Mouse (Mus musculus): ENCODE results near the gene Dstn. TPM values are rescaled to one million over a fixed set of nuclear protein-coding genes. Genes with fewer than 3 reads are reported as not detected.

The Dstn gene
- total and polyA plus RNA-seq, 3 experiments = 78.1 to 80.0 TPM; not detected in 1

DNA sequence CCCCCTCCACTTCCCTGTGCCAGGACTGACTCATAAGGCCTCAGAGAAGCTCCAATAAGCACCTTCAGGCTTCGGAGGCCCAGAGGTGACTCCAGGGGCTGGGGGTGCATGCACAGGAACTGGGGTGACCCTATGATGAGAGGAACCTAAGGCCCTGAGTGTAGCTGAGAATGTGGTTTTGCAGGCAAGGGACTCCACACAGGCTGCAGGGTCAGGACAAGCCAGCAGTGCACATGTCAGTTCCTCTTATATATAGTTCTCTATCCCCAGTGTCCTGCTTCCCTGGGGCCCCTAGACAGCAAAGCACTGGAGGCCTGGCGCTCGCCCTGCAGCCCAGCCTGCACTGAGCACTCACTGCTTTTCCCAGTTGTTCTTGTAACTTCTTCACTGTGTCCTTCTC, 32.9 kb downstream of the Dstn start:
- H3K9me3 ChIP-seq (replicated peaks; ENCODE audit: insufficient read depth, low read length) = no peaks in the 10 kb centered on the region
- DNase-seq (ENCODE audit: low read depth, low spot score) = no peak
- H3K79me2 ChIP-seq (ENCODE audit: control insufficient read depth, insufficient read depth, low read length, poor library complexity) = no peaks in the 10 kb centered on the region
- H3K36me3 ChIP-seq (ENCODE audit: control insufficient read depth in 1 of 2, insufficient read depth in 2 of 2, low read length in 2 of 2) = peaks cover 7 to 9% of the 10 kb centered on the region in 2 experiments
- TF ChIP-seq ZKSCAN1 (IDR thresholded peaks at IDR 0.05; ENCODE audit: low read depth, low read length) (no peak), MAX (IDR thresholded peaks at IDR 0.05; ENCODE audit: low read length) (no peak), ELF1 (IDR thresholded peaks at IDR 0.05; ENCODE audit: low read depth, low read length) (no peak), CTCF (IDR thresholded peaks at IDR 0.05 in 2 of 3, conservative IDR thresholded peaks at IDR 0.05 in 1 of 3; ENCODE audit: control insufficient read depth in 1 of 3, insufficient read depth in 1 of 3, low read depth in 2 of 3, low read length in 3 of 3, poor library complexity in 1 of 3, severe bottlenecking in 1 of 3) (no peak), GATA1 (IDR thresholded peaks at IDR 0.05; ENCODE audit: low read depth, low read length) (no peak), ZMIZ1 (IDR thresholded peaks at IDR 0.05; ENCODE audit: low read depth, low read length) (no peak), POLR2AphosphoS2 (IDR thresholded peaks at IDR 0.05; ENCODE audit: low read length) (no peak), TCF12 (IDR thresholded peaks at IDR 0.05; ENCODE audit: low read depth, low read length) (no peak)
- H3K27ac ChIP-seq (ENCODE audit: control insufficient read depth, low read depth, low read length) = no peak overlapping the region
- no peaks in the 10 kb centered on the region for H3K27me3 ChIP-seq (ENCODE audit: control insufficient read depth in 1 of 2, insufficient read depth in 2 of 2, low read length in 2 of 2)
- no peak overlapping the region for H3K9ac ChIP-seq (ENCODE audit: control insufficient read depth, low read depth, low read length, poor library complexity, severe bottlenecking)
- H3K4me3 ChIP-seq (ENCODE audit: control insufficient read depth in 1 of 2, insufficient read depth in 1 of 2, low read depth in 2 of 2, low read length in 2 of 2) = no peak overlapping the region
- peaks cover 0 to 2% of the 10 kb centered on the region in 2 experiments; a peak in 1 of 4 replicates for H3K4me1 ChIP-seq (ENCODE audit: control insufficient read depth in 1 of 2, insufficient read depth in 2 of 2, low read length in 2 of 2)

DNA sequence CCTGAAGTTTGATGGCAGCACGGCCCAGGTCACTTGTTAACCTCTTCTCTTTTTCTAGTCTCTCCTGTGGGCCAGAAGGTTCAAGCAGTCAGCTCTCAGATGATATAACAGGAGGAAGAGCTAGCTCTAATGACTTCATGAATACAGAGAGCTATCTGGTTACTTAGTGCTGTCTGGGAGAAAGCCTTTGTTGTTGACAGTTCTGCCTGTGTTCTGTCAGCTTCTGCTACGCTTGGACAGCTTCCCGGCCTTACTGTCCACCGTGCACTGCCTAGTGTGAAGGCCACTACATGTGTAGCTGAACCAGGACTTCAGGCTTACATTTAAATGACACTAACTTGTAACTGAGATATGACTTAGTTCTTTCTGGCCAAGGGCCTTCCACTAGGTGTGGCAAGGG, 33.3 kb downstream of the Dstn start:
- TF ChIP-seq RAD21 (IDR thresholded peaks at IDR 0.05; ENCODE audit: low read depth, low read length) = no peak
- no peak for TF ChIP-seq TAL1 (IDR thresholded peaks at IDR 0.05; ENCODE audit: low read length)
- TF ChIP-seq MEF2A (IDR thresholded peaks at IDR 0.05; ENCODE audit: extremely low read depth, insufficient replicate concordance, low read depth, low read length, poor library complexity, severe bottlenecking) = no peak
- no peak for TF ChIP-seq JUND (IDR thresholded peaks at IDR 0.05; ENCODE audit: low read depth, low read length)
- no peak for TF ChIP-seq CHD1 (IDR thresholded peaks at IDR 0.05; ENCODE audit: low read depth, low read length)
- no peak for TF ChIP-seq ELF1 (IDR thresholded peaks at IDR 0.05; ENCODE audit: low read depth, low read length)
- no peak for TF ChIP-seq ZC3H11A (IDR thresholded peaks at IDR 0.05; ENCODE audit: low read depth, low read length)
- TF ChIP-seq CHD2 (IDR thresholded peaks at IDR 0.05; ENCODE audit: low read length) = no peak
- TF ChIP-seq MAZ (IDR thresholded peaks at IDR 0.05; ENCODE audit: low read depth, low read length) = no peak
- TF ChIP-seq MAFK (IDR thresholded peaks at IDR 0.05; ENCODE audit: borderline replicate concordance, low read depth, low read length) = no peak
- no peak for TF ChIP-seq MXI1 (IDR thresholded peaks at IDR 0.05; ENCODE audit: low read depth, low read length)
- TF ChIP-seq MYB (IDR thresholded peaks at IDR 0.05; ENCODE audit: low read depth, low read length) = no peak
- TF ChIP-seq NRF1 (IDR thresholded peaks at IDR 0.05; ENCODE audit: insufficient read depth, low read depth, low read length, poor library complexity, severe bottlenecking) = no peak
- no peak for TF ChIP-seq MAX (IDR thresholded peaks at IDR 0.05; ENCODE audit: low read length)
- no peak for TF ChIP-seq UBTF (IDR thresholded peaks at IDR 0.05; ENCODE audit: borderline replicate concordance, insufficient read depth, low read depth, low read length)
- no peak for TF ChIP-seq SIN3A (IDR thresholded peaks at IDR 0.05; ENCODE audit: low read length)
- TF ChIP-seq ZKSCAN1 (IDR thresholded peaks at IDR 0.05; ENCODE audit: low read depth, low read length) = no peak
- no peak overlapping the region for H3K9ac ChIP-seq (ENCODE audit: control insufficient read depth, low read depth, low read length, poor library complexity, severe bottlenecking)
- DNase-seq (ENCODE audit: low read depth, low spot score) = no peak

More for the DNA sequence above, 33.3 kb downstream of the Dstn start:
- Histone ChIP-seq H3K27me3 (ENCODE audit: control insufficient read depth in 1 of 2, insufficient read depth in 2 of 2, low read length in 2 of 2) (no peaks in the 10 kb centered on the region), H3K4me1 (ENCODE audit: control insufficient read depth in 1 of 2, insufficient read depth in 2 of 2, low read length in 2 of 2) (peaks cover 0 to 2% of the 10 kb centered on the region in 2 experiments; a peak in 1 of 4 replicates), H3K36me3 (ENCODE audit: control insufficient read depth in 1 of 2, insufficient read depth in 2 of 2, low read length in 2 of 2) (peaks cover 7 to 9% of the 10 kb centered on the region in 2 experiments), H3K27ac (ENCODE audit: control insufficient read depth, low read depth, low read length) (no peak overlapping the region), H3K4me3 (ENCODE audit: control insufficient read depth in 1 of 2, insufficient read depth in 1 of 2, low read depth in 2 of 2, low read length in 2 of 2) (no peak overlapping the region), H3K79me2 (ENCODE audit: control insufficient read depth, insufficient read depth, low read length, poor library complexity) (no peaks in the 10 kb centered on the region), H3K9me3 (replicated peaks; ENCODE audit: insufficient read depth, low read length) (no peaks in the 10 kb centered on the region)

All from MEL (cell line).